Mouse (Mus musculus): ENCODE measurements at regions not wholly inside any gene's neighbourhood (a gene's known extent, or its start where the extent isn't known, plus 50 kb on each side); places are given as distances from the start of the nearest gene placed in this dataset.
"Not testable (repeated sequence)": the region's sequence is repeated elsewhere in the genome, so short reads cannot be mapped to it uniquely, and the experiment has no call there.

DNA sequence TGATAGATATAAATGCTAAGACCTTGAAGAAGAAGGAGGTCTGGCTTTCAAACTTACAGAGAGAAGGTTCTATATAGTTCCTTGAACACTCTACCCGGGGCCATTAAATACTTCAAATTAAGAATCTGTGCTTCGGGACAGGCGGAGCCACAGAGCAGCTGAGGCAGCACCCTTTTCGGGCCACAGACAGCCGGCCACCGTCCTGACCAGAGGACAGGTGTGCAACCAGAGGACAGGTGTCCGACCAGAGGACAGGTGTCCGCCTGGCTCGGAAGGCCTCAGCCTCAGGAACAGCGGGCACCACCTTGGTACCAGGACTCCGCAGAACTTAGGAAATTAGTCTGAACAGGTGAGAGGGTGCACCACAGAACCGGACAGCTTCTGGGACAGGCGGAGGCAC lies 60.8 kb upstream of the Olfr1507 start:
- DNase-seq = not testable (repeated sequence)

DNA sequence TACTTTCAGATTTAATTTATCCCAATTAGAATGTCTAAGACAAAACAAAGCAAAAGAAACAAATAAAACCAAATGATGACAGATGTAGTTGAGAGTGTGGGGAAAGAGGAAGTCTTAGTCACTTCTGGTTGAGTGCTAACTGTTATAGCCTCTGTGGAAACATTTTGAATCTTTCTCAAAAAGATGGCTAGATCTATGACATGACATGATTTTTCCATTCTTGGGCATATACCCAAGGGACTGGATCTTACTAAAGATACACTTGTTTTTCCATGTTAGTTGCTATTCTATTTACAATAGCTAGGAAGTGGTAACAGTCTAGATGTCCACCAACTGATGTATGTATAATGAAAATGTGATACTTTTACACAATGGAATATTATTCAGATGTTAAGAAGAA lies 57.9 kb upstream of the Olfr1507 start:
- no peak for DNase-seq

DNA sequence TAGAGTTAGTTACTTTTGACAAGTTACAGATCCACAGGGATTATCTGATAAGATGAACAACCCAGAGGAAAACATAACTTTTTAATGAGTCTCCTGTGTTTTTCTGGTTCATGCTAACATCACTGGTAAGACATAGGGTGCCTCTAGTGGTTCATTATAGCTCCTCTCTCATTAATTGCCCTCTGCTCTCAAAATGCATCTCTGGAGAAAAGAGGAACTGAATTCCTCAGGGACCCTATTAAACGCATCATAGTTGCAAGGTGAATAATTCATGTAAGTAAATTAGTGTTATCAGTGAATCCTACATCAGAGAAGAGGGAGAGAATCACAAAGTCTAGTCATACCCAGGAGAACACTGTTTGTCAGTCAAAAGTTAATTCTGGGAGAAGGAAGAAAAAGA lies 52.4 kb upstream of the Olfr1507 start:
- DNase-seq = no peak
